Mouse (Mus musculus) forebrain, postnatal 0 days (tissue): ENCODE results near the gene Cfap157. TPM values are rescaled to one million over a fixed set of nuclear protein-coding genes. Genes with fewer than 3 reads are reported as not detected.

Experiments used
- ATAC-seq: fragments of 200-750 bp; cut with Nextera tagmentation; 2 replicates; pipeline ENCODE4 v1.8.0; 2017; ENCODE audit warnings: mild to moderate bottlenecking, moderate library complexity
- DNase-seq: peaks from one replicate; pipeline ENCODE4 v3.0.0-alpha.2; 2015
- H3K27ac ChIP-seq: fragments of 300-500 bp; sonication (generic); 2 replicates; pipeline ENCODE4 v1.5.1; 2014; ENCODE audit warnings: low read depth, mild to moderate bottlenecking, antibody characterized with exemption, low read length, moderate library complexity, mixed read lengths
- H3K27me3 ChIP-seq: fragments of 300-500 bp; sonication (generic); 2 replicates; pipeline ENCODE4 v1.6.1; 2014; ENCODE audit warnings: mild to moderate bottlenecking, low read length, mixed read lengths; ENCODE audit not compliant: insufficient read depth
- H3K36me3 ChIP-seq: fragments of 300-500 bp; sonication (generic); 2 replicates; pipeline ENCODE4 v1.6.1; 2014; ENCODE audit warnings: mild to moderate bottlenecking, moderate library complexity; ENCODE audit not compliant: insufficient read depth
- H3K4me1 ChIP-seq: fragments of 300-500 bp; sonication (generic); 2 replicates; pipeline ENCODE4 v1.6.1; 2014; ENCODE audit warnings: antibody characterized with exemption; ENCODE audit not compliant: insufficient read depth
- H3K4me2 ChIP-seq: fragments of 300-500 bp; sonication (generic); 2 replicates; pipeline ENCODE4 v1.6.1; 2014; ENCODE audit warnings: low read depth, mild to moderate bottlenecking, moderate library complexity
- H3K4me3 ChIP-seq: fragments of 300-500 bp; sonication (generic); 2 replicates; pipeline ENCODE4 v1.5.1; 2014; ENCODE audit warnings: low read depth, low read length, mixed read lengths
- H3K9ac ChIP-seq: fragments of 300-500 bp; sonication (generic); 2 replicates; pipeline ENCODE4 v1.6.1; 2014; ENCODE audit warnings: mild to moderate bottlenecking
- H3K9me3 ChIP-seq: fragments of 300-500 bp; sonication (generic); 2 replicates; pipeline ENCODE4 v1.6.1; 2016; ENCODE audit warnings: low read length
- CTCF ChIP-seq: sonication (generic); IDR thresholded peaks from 2 replicates; pipeline ENCODE4 v1.5.1; 2016; ENCODE audit warnings: antibody characterized with exemption, control low read depth, low read depth
- WGBS: fragments of 180-500 bp; shearing (Covaris S2); extraction: QIAGEN DNeasy Blood & Tissue Kit; methylation state at CpG from one replicate; pipeline ENCODE4 v1.1.7; 2014; 5-methylcytosine and 5-hydroxymethylcytosine counted together
- polyA plus RNA-seq: library from polyadenylated mRNA; unstranded; fragments of >200 nt; fragmentation: Nextera tagmentation; extraction: Ambion mirVana; gene quantifications from 2 replicates; pipeline ENCODE4 v1.2.1, GENCODE M21; 2015
- total RNA-seq: library from RNA; depleted of rRNA; stranded (reverse); fragments of >200 nt; gene quantifications from 2 replicates; pipeline ENCODE4 v1.2.3, GENCODE M21; 2014

Cfap157 gene
- total and polyA plus RNA-seq, 2 experiments from 2014 or later, result 1.0 to 2.8 TPM

- Histone ChIP-seq H3K36me3 (peaks cover 94% of the 10 kb centered on the region), H3K9me3 (no peaks in the 10 kb centered on the region), H3K4me1 (no peaks in the 10 kb centered on the region), H3K9ac (no peak overlapping the region), H3K27me3 (no peaks in the 10 kb centered on the region), H3K27ac (no peak overlapping the region), H3K4me2 (no peak overlapping the region), H3K4me3 (no peak overlapping the region)
- ATAC-seq (no peak), DNase-seq (no peak)
- WGBS, result 87% methylated on average over 16 of the region's 16 CpGs
- no peak for TF ChIP-seq CTCF
These were observed 35.1 kb downstream of the Cfap157 start for GRCm38 (mm10) chr2:32749082-32749481.

GRCm38 (mm10) chr2:32744272-32744982 is 39.8 kb downstream of the Cfap157 start:
- 73% methylated on average over 15 of the region's 15 CpGs for WGBS
- ATAC-seq, result no peak
- no peak overlapping the region for H3K9ac ChIP-seq
- H3K36me3 ChIP-seq, result peaks cover 50% of the 10 kb centered on the region
- no peak overlapping the region for H3K27ac ChIP-seq
- H3K4me1 ChIP-seq, result peaks cover 8% of the 10 kb centered on the region; the same call in 1 of the 2 replicates
- no peaks in the 10 kb centered on the region for H3K9me3 ChIP-seq
- no peak overlapping the region for H3K4me2 ChIP-seq
- no peaks in the 10 kb centered on the region for H3K27me3 ChIP-seq
- DNase-seq, result no peak
- no peak for TF ChIP-seq CTCF
- H3K4me3 ChIP-seq, result no peak overlapping the region

DNA sequence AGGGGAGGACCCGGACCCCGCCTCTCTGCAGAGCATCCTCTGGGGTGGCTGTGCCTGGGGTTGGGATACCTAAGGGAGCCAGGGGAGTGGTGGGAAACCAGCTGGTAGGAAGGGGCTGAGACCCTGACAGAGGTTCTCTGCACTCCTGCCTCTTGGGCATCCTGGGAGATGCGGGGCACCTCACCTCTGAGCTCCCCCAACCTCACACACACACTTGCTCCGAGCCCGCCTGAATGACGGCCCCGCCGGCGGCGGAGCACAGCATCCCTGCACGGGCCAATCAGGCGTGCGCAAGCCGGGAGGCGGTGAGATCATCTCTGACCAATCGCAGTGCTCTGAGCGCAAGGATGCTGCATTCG is 42.1 kb downstream of the Cfap157 start:
- H3K27ac ChIP-seq, result peak overlapping the region; percentile 86

GRCm38 (mm10) chr2:32741273-32742172 is 42.7 kb downstream of the Cfap157 start:
- TF ChIP-seq CTCF, result no peak
- peak overlapping the region; percentile 86 for H3K27ac ChIP-seq
- peak overlapping the region; percentile 89 for H3K4me3 ChIP-seq
- peak overlapping the region; percentile 72 for H3K4me2 ChIP-seq
- H3K4me1 ChIP-seq, result peaks cover 8% of the 10 kb centered on the region; the same call in 1 of the 2 replicates
- peaks cover 25% of the 10 kb centered on the region for H3K36me3 ChIP-seq
- H3K9me3 ChIP-seq, result no peaks in the 10 kb centered on the region
- 11% methylated on average over 57 of the region's 58 CpGs for WGBS
- peak; percentile 52 for ATAC-seq
- DNase-seq, result peak; percentile 82
- H3K27me3 ChIP-seq, result no peaks in the 10 kb centered on the region
- peak overlapping the region; percentile 92 for H3K9ac ChIP-seq

More for the DNA sequence above, 42.1 kb downstream of the Cfap157 start:
- H3K4me2 ChIP-seq, result peak overlapping the region; percentile 72
- 8% methylated on average over 18 of the region's 18 CpGs for WGBS
- 0 out of 2 replicates have a peak, but pooled peaks have one; percentile 1 for TF ChIP-seq CTCF
- ATAC-seq (peak; percentile 97), DNase-seq (peak; percentile 95)
- no peaks in the 10 kb centered on the region for H3K9me3 ChIP-seq
- H3K36me3 ChIP-seq, result peaks cover 31% of the 10 kb centered on the region
- peaks cover 8% of the 10 kb centered on the region; the same call in 1 of the 2 replicates for H3K4me1 ChIP-seq
- H3K4me3 ChIP-seq, result peak overlapping the region; percentile 89
- H3K27me3 ChIP-seq, result no peaks in the 10 kb centered on the region
- peak overlapping the region; percentile 92 for H3K9ac ChIP-seq

GRCm38 (mm10) chr2:32740916-32741272 is 43.3 kb downstream of the Cfap157 start, which contains the start of gene 6330409D20Rik:
6330409D20Rik (minus strand) TSS chr2:32741016.
- H3K4me2 ChIP-seq, result peak within 1 kb of the TSS; percentile 72
- 9% methylated on average over 11 of the region's 11 CpGs for WGBS
- peak within 1 kb of the TSS; percentile 89 for H3K4me3 ChIP-seq
- H3K36me3 ChIP-seq, result peaks cover 18% of the 10 kb centered on the region
- no peaks in the 10 kb centered on the region for H3K27me3 ChIP-seq
- peaks cover 8% of the 10 kb centered on the region; the same call in 1 of the 2 replicates for H3K4me1 ChIP-seq
- H3K9me3 ChIP-seq, result no peaks in the 10 kb centered on the region
- peak within 1 kb of the TSS; percentile 86 for H3K27ac ChIP-seq
- ATAC-seq, result no peak
- H3K9ac ChIP-seq, result peak within 1 kb of the TSS; percentile 92
- TF ChIP-seq CTCF, result no peak
- DNase-seq, result no peak

DNA sequence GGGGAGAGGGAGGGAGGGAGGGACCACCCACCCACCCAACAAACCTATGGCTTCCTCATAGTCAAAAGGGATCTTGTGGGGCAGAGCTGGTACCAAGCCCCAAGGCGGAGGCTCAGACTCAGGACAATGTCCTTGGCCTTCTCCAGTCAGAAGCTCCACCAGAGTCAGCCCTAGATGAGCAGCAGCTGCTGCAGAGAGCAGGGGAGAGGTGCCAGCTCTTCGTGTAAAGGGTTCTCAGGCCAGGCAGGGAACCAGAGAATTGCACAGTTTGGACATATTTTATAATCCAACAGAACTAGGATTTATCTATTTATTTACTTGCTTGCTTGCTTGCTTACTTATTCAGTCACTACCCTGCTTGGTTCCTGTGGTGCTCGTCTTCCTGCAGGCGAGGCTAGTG is 44.9 kb downstream of the Cfap157 start:
- 64% methylated on average over 4 of the region's 4 CpGs for WGBS

More for the DNA sequence above, 44.9 kb downstream of the Cfap157 start:
- Histone ChIP-seq H3K36me3 (peaks cover 2% of the 10 kb centered on the region; the same call in 1 of the 2 replicates), H3K9me3 (no peaks in the 10 kb centered on the region), H3K9ac (no peak overlapping the region), H3K4me2 (no peak overlapping the region), H3K27ac (no peak overlapping the region), H3K4me1 (peaks cover 8% of the 10 kb centered on the region; the same call in 1 of the 2 replicates), H3K4me3 (no peak overlapping the region), H3K27me3 (no peaks in the 10 kb centered on the region)
- no peak for ATAC-seq
- TF ChIP-seq CTCF, result no peak
- DNase-seq, result no peak
